Mouse (Mus musculus) heart, adult 9 months (tissue): ENCODE measurements around the gene Gm4133.
"Not testable (repeated sequence)": the region's sequence is repeated elsewhere in the genome, so short reads cannot be mapped to it uniquely, and the experiment has no call there.

ENCODE experiments used
- DNase-seq, 2 experiments: peaks; one replicate each; pipeline ENCODE4 v3.0.0; 2022; ENCODE audit warnings: low spot score in 2 of 2

Gm4133 gene

GRCm38 (mm10) chr7:20333965-20334364, at the start of gene Gm4133:
Gene Gm4133, minus strand, starts transcription at chr7:20334065.
- not testable (repeated sequence) for DNase-seq

DNA sequence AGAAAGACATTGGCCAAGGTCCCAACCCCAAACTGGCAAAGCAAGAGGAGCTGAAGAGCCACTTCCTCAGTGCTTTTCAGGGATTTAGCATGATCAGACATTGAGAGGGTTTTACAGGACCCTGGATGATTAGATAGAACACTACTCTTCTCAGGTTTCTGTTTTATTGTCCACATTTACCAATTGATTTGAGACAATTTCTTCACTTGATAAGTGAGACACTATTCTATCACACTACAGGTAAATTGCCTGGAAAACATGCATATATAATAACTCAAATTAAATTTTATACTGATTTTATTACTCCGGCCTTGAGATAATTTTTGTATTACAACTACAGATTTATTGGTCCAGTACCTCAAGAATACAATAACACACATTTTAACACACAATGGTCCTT, 41.4 kb upstream of the Gm4133 start, which contains the start of gene Gm5728:
TSS of gene Gm5728 (minus strand) at position 101 of the 400 bp plus-strand sequence.
- DNase-seq: not testable (repeated sequence)
